Mouse (Mus musculus) lung, postnatal 0 days (tissue): ENCODE results near the gene Dnmt1. TPM values are rescaled to one million over a fixed set of nuclear protein-coding genes. Genes with fewer than 3 reads are reported as not detected.

Experiments used
- ATAC-seq: fragments of 200-750 bp; cut with Nextera tagmentation; 2 replicates; pipeline ENCODE4 v1.8.0; 2017; ENCODE audit warnings: moderate library complexity
- DNase-seq: peaks from one replicate; pipeline ENCODE4 v3.0.0-alpha.2; 2016; ENCODE audit warnings: low spot score
- H3K27ac ChIP-seq: fragments of 300-500 bp; sonication (generic); 2 replicates; pipeline ENCODE4 v1.5.1; 2014; ENCODE audit warnings: antibody characterized with exemption, mild to moderate bottlenecking, low read length, mixed read lengths
- H3K27me3 ChIP-seq: fragments of 300-500 bp; sonication (generic); replicated peaks from 2 replicates; pipeline ENCODE4 v1.6.1; 2014; ENCODE audit warnings: low read length, mixed read lengths; ENCODE audit not compliant: insufficient read depth
- H3K36me3 ChIP-seq: fragments of 300-500 bp; sonication (generic); 2 replicates; pipeline ENCODE4 v1.6.1; 2014; ENCODE audit warnings: low read length, mixed read lengths; ENCODE audit not compliant: insufficient read depth
- H3K4me1 ChIP-seq: fragments of 300-500 bp; sonication (generic); 2 replicates; pipeline ENCODE4 v1.6.1; 2014; ENCODE audit warnings: antibody characterized with exemption, low read depth, low read length, mixed read lengths; ENCODE audit not compliant: insufficient read depth
- H3K4me2 ChIP-seq: fragments of 300-500 bp; sonication (generic); replicated peaks from 2 replicates; pipeline ENCODE4 v1.6.1; 2014; ENCODE audit warnings: low read depth, mild to moderate bottlenecking, low read length, moderate library complexity, mixed read lengths
- H3K4me3 ChIP-seq: fragments of 300-500 bp; sonication (generic); 2 replicates; pipeline ENCODE4 v1.5.1; 2014; ENCODE audit warnings: low read depth, low read length
- H3K9ac ChIP-seq: fragments of 300-500 bp; sonication (generic); replicated peaks from 2 replicates; pipeline ENCODE4 v1.6.1; 2014; ENCODE audit warnings: low read depth, mild to moderate bottlenecking
- H3K9me3 ChIP-seq: fragments of 300-500 bp; sonication (generic); 2 replicates; pipeline ENCODE4 v1.6.1; 2016; ENCODE audit warnings: low read length, mixed read lengths
- CTCF ChIP-seq: IDR thresholded peaks from 2 replicates; pipeline ENCODE4 v1.5.1; 2016; ENCODE audit warnings: antibody characterized with exemption, mild to moderate bottlenecking
- EP300 ChIP-seq: IDR thresholded peaks from 2 replicates; pipeline ENCODE4 v1.6.1; 2016; ENCODE audit warnings: antibody characterized with exemption, mild to moderate bottlenecking, control low read depth
- WGBS: fragments of 180-500 bp; shearing (Covaris S2); extraction: QIAGEN DNeasy Blood & Tissue Kit; methylation state at CpG from one replicate; pipeline ENCODE4 v1.1.7; 2014; 5-methylcytosine and 5-hydroxymethylcytosine counted together
- polyA plus RNA-seq: library from polyadenylated mRNA; unstranded; fragments of >200 nt; fragmentation: Nextera tagmentation; extraction: Ambion mirVana; gene quantifications from 2 replicates; pipeline ENCODE4 v1.2.1, GENCODE M21; 2015

Dnmt1 gene
- polyA plus RNA-seq, 1 experiment from 2014 or later, result 14.5 TPM

GRCm38 (mm10) chr9:20979769-20980168 lies 20.1 kb upstream of the Dnmt1 start:
- 79% methylated on average over 7 of the region's 7 CpGs for WGBS
- TF ChIP-seq EP300 (no peak), CTCF (no peak)
- Histone ChIP-seq H3K4me3 (no peak overlapping the region), H3K4me2 (no peak overlapping the region), H3K27me3 (no peaks in the 10 kb centered on the region), H3K4me1 (peaks cover 14% of the 10 kb centered on the region; the same call in 1 of the 2 replicates), H3K9me3 (no peaks in the 10 kb centered on the region), H3K36me3 (no peaks in the 10 kb centered on the region), H3K9ac (no peak overlapping the region), H3K27ac (no peak overlapping the region)
- DNase-seq (no peak), ATAC-seq (no peak)

GRCm38 (mm10) chr9:20979181-20979580 lies 19.5 kb upstream of the Dnmt1 start:
- H3K4me2 ChIP-seq, result no peak overlapping the region
- H3K9me3 ChIP-seq, result no peaks in the 10 kb centered on the region
- H3K4me1 ChIP-seq, result peaks cover 16% of the 10 kb centered on the region; the same call in 1 of the 2 replicates
- TF ChIP-seq CTCF, result no peak
- no peak for TF ChIP-seq EP300
- DNase-seq (no peak), ATAC-seq (no peak)
- 53% methylated on average over 5 of the region's 5 CpGs for WGBS
- no peaks in the 10 kb centered on the region for H3K36me3 ChIP-seq
- H3K4me3 ChIP-seq, result no peak overlapping the region
- H3K27ac ChIP-seq, result peak overlapping the region; percentile 96
- no peaks in the 10 kb centered on the region for H3K27me3 ChIP-seq
- no peak overlapping the region for H3K9ac ChIP-seq

GRCm38 (mm10) chr9:20978409-20979095 lies 18.9 kb upstream of the Dnmt1 start:
- TF ChIP-seq EP300, result no peak
- TF ChIP-seq CTCF, result no peak
- no peak overlapping the region for H3K9ac ChIP-seq
- DNase-seq (peak; percentile 75), ATAC-seq (peak; percentile 15)
- peaks cover 20% of the 10 kb centered on the region; the same call in 1 of the 2 replicates for H3K4me1 ChIP-seq
- no peaks in the 10 kb centered on the region for H3K27me3 ChIP-seq
- WGBS, result 29% methylated on average over 10 of the region's 10 CpGs
- no peak overlapping the region for H3K4me3 ChIP-seq
- peak overlapping the region; percentile 96 for H3K27ac ChIP-seq
- no peaks in the 10 kb centered on the region for H3K36me3 ChIP-seq
- 0 out of 2 replicates have a peak overlapping the region, but pooled peaks have one; percentile 9 for H3K4me2 ChIP-seq
- no peaks in the 10 kb centered on the region for H3K9me3 ChIP-seq

GRCm38 (mm10) chr9:20976961-20977689 lies 17.4 kb upstream of the Dnmt1 start:
- Histone ChIP-seq H3K4me1 (peaks cover 14% of the 10 kb centered on the region; the same call in 1 of the 2 replicates), H3K27me3 (no peaks in the 10 kb centered on the region), H3K27ac (peak overlapping the region; percentile 96), H3K4me2 (peak overlapping the region; percentile 83), H3K36me3 (no peaks in the 10 kb centered on the region), H3K9me3 (no peaks in the 10 kb centered on the region), H3K9ac (no peak overlapping the region), H3K4me3 (peak overlapping the region; percentile 85)
- ATAC-seq (no peak), DNase-seq (no peak)
- TF ChIP-seq CTCF (peak; percentile 41), EP300 (peak; percentile 58)
- WGBS, result 0% methylated on average over 4 of the region's 4 CpGs

- Histone ChIP-seq H3K9ac (peak within 1 kb of the TSS; percentile 82), H3K9me3 (no peaks in the 10 kb centered on the region), H3K36me3 (no peaks in the 10 kb centered on the region), H3K4me1 (peaks cover 14% of the 10 kb centered on the region; the same call in 1 of the 2 replicates), H3K4me3 (peak within 1 kb of the TSS; percentile 85), H3K27me3 (no peaks in the 10 kb centered on the region), H3K4me2 (peak within 1 kb of the TSS; percentile 83), H3K27ac (peak within 1 kb of the TSS; percentile 96)
- DNase-seq (peak; percentile 96), ATAC-seq (peak; percentile 67)
- 0% methylated on average over 36 of the region's 47 CpGs for WGBS
- TF ChIP-seq CTCF, result no peak
- no peak for TF ChIP-seq EP300
These were observed 16.7 kb upstream of the Dnmt1 start, which contains the start of gene S1pr2 for GRCm38 (mm10) chr9:20976216-20976960. TSS of gene S1pr2 (minus strand) at chr9:20976781.
